Mouse (Mus musculus) heart, adult 2 months (tissue): Measurements from ENCODE around the gene Apoh. TPM values are rescaled to one million over a fixed set of nuclear protein-coding genes. Genes with fewer than 3 reads are reported as not detected.

ENCODE experiments used
- DNase-seq, 2 experiments: peaks; one replicate each; pipeline ENCODE4 v3.0.0; 2021
- H3K27ac ChIP-seq: fragments of 200-600 bp; 2 replicates; pipeline ENCODE4 v1.8.1; 2022
- H3K27me3 ChIP-seq: fragments of 200-500 bp; 2 replicates; pipeline ENCODE4 v1.6.1; 2012; ENCODE audit warnings: mild to moderate bottlenecking, low read length, inconsistent platforms, mixed read lengths; ENCODE audit not compliant: control insufficient read depth, insufficient read depth
- H3K36me3 ChIP-seq: fragments of 200-500 bp; 2 replicates; pipeline ENCODE4 v1.6.1; 2012; ENCODE audit warnings: low read length, inconsistent platforms; ENCODE audit not compliant: control insufficient read depth, insufficient read depth
- H3K4me1 ChIP-seq: fragments of 200-500 bp; 2 replicates; pipeline ENCODE4 v1.6.1; 2011; ENCODE audit warnings: low read length; ENCODE audit not compliant: control insufficient read depth, insufficient read depth
- H3K4me3 ChIP-seq: fragments of 200-600 bp; 2 replicates; pipeline ENCODE4 v1.8.1; 2022
- H3K79me2 ChIP-seq: fragments of 200-500 bp; replicated peaks from 2 replicates; pipeline ENCODE4 v1.6.1; 2012; ENCODE audit warnings: mild to moderate bottlenecking, inconsistent platforms, low read length, moderate library complexity, mixed read lengths; ENCODE audit not compliant: control insufficient read depth, insufficient read depth
- H3K9ac ChIP-seq: fragments of 200-500 bp; 2 replicates; pipeline ENCODE4 v1.6.1; 2012; ENCODE audit warnings: low read depth, mild to moderate bottlenecking, control low read depth, inconsistent platforms, low read length, mixed read lengths
- CTCF ChIP-seq: fragments of 200-600 bp; IDR thresholded peaks from 2 replicates; pipeline ENCODE4 v1.8.1; 2022; ENCODE audit warnings: antibody characterized with exemption, mild to moderate bottlenecking, moderate library complexity
- EP300 ChIP-seq: fragments of 200-500 bp; IDR thresholded peaks from 2 replicates; pipeline ENCODE4 v1.6.1; 2011; ENCODE audit warnings: low read depth, low read length, control low read depth; ENCODE audit not compliant: insufficient read depth
- POLR2A ChIP-seq: fragments of 200-500 bp; IDR thresholded peaks from 2 replicates; pipeline ENCODE4 v1.6.1; 2011; ENCODE audit warnings: mild to moderate bottlenecking, low read depth, low read length, control low read depth; ENCODE audit not compliant: insufficient read depth
- WGBS: fragments of 180-500 bp; shearing (Covaris S2); methylation state at CpG from one replicate; pipeline ENCODE4 v1.1.7; 2018; 5-methylcytosine and 5-hydroxymethylcytosine counted together
- intact Hi-C: fragments of 180-260 bp; cut with DNase I; formaldehyde crosslinking; loops from one replicate; pipeline ENCODE4 v1.15.1; 2025
- polyA plus RNA-seq: library from polyadenylated mRNA; depleted of rRNA; stranded (reverse); fragments of >200 nt; gene quantifications from 2 replicates; pipeline ENCODE4 v1.2.3, GENCODE M21; 2012
- total RNA-seq, 2 experiments: library from RNA; stranded (reverse); gene quantifications; 2 replicates each; pipeline ENCODE4 v1.2.3; 2021

Apoh gene
- total and polyA plus RNA-seq, 3 experiments, result 0.35 TPM; not detected in 2

DNA sequence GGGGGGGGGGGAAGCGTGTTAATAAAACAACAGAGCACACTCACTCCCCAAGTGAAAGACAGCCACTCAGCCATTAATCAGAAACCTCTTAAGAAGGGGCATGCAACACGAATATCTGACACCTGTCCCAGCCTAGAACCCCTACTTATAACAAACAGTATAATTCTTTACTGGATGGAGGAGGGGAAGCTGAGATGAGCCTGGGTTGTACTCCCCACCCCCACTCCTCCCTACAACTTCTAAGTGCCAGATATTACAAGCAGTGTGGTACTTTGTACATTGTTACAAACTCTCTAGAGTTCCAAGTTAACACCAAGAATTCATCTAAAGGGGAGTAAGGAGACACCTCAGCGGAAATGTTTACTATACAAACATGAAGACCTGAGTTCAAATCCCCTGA, 8.5 kb upstream of the Apoh start:
- TF ChIP-seq POLR2A, result no peak
- no peak for TF ChIP-seq EP300
- no peak for TF ChIP-seq CTCF
- Histone ChIP-seq H3K4me3 (no peak overlapping the region), H3K79me2 (no peaks in the 10 kb centered on the region), H3K36me3 (peaks cover 5% of the 10 kb centered on the region; the same call in 1 of the 2 replicates), H3K27ac (no peak overlapping the region), H3K9ac (no peak overlapping the region), H3K27me3 (no peaks in the 10 kb centered on the region), H3K4me1 (peaks cover 3% of the 10 kb centered on the region)
- WGBS, result 63% methylated on average over 3 of the region's 3 CpGs
- no peak for DNase-seq
- intact Hi-C loops, result no loop called here

DNA sequence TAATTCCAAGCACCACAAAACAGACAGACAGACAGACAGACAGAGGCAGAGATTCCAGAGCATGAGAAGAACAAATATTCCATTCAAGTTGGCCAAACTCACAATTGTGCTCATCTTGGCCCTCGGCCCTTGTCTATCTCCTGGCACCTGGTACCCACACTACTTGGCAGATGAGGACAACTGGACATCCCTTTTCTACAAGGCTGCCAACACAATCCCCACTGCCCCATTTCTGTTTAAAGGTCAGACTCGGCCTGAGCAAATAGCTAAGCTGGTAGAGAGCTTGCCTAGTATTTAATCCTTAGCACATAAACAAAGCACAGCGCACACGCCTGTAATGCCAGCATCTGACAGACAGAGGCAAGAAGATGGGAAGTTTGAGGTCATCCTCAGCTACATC, 7.6 kb upstream of the Apoh start:
- Histone ChIP-seq H3K9ac (no peak overlapping the region), H3K27me3 (no peaks in the 10 kb centered on the region), H3K27ac (no peak overlapping the region), H3K79me2 (no peaks in the 10 kb centered on the region), H3K36me3 (peaks cover 5% of the 10 kb centered on the region; the same call in 1 of the 2 replicates), H3K4me3 (no peak overlapping the region), H3K4me1 (peaks cover 1% of the 10 kb centered on the region)
- whole genome bisulfite sequencing, result 74% methylated on average over 4 of the region's 4 CpGs
- intact Hi-C loops, result no loop called here
- DNase-seq, result no peak
- TF ChIP-seq POLR2A (no peak), EP300 (no peak), CTCF (no peak)

DNA sequence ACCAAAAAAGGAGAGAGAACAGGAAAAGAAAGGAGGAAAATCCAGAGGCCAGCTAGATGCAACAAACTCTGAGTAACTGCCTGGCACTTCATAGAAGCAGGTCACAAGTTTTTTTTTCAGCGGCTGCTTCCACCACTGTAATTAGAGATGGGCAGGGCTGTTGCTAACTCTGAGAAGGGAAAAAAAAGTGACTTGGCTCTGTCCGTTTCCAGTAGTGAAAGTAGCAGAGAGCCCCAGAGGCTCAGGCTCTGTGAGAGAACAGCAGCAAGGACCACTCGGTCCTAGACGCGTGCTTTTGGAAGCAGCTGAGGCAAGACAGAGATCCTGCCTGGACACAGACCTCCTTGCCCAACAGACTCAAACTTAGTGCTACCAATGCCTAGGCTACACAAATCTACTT, 6.7 kb upstream of the Apoh start:
- DNase-seq, result no peak
- WGBS, result 27% methylated on average over 5 of the region's 5 CpGs
- intact Hi-C loops, result no loop called here

DNA sequence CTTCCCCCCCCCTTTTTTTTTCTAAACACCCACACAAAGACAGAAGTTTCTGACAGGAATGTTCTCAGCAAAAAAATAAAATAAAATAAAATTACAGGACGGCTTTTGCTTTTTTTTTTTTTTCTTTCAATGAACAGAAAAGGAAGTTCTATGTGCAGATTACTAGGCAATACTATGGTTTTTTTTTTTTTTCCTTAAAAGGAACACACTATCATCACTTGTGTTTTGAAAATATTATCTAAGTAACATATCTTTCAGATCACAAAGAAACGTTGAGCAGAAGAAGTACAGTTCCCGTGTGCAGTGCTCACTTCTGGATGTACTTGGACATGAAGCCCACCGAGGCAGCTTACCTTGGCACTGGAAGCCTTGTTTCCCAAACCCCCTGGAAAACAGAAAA, 2.9 kb upstream of the Apoh start:
- intact Hi-C loops, result loop anchor here (5.0 to 10.0 kb wide), 2 partner anchors 83 to 215 kb away; no protein-coding TSS in a partner anchor
- H3K9ac ChIP-seq, result no peak overlapping the region
- WGBS, result 72% methylated on average over 4 of the region's 4 CpGs
- H3K27ac ChIP-seq, result no peak overlapping the region
- peaks cover 5% of the 10 kb centered on the region; the same call in 1 of the 2 replicates for H3K36me3 ChIP-seq
- H3K4me3 ChIP-seq, result no peak overlapping the region
- no peak for DNase-seq
- no peak for TF ChIP-seq EP300
- no peak for TF ChIP-seq CTCF
- TF ChIP-seq POLR2A, result no peak
- H3K27me3 ChIP-seq, result no peaks in the 10 kb centered on the region
- H3K4me1 ChIP-seq, result peaks cover 3% of the 10 kb centered on the region
- H3K79me2 ChIP-seq, result no peaks in the 10 kb centered on the region

More for the DNA sequence above, 6.7 kb upstream of the Apoh start:
- Histone ChIP-seq H3K9ac (no peak overlapping the region; the same call in 1 of the 2 replicates), H3K27ac (no peak overlapping the region), H3K4me1 (peaks cover 1% of the 10 kb centered on the region), H3K27me3 (no peaks in the 10 kb centered on the region), H3K79me2 (no peaks in the 10 kb centered on the region), H3K36me3 (peaks cover 5% of the 10 kb centered on the region; the same call in 1 of the 2 replicates), H3K4me3 (no peak overlapping the region)
- no peak for TF ChIP-seq EP300
- TF ChIP-seq POLR2A, result no peak
- TF ChIP-seq CTCF, result no peak

DNA sequence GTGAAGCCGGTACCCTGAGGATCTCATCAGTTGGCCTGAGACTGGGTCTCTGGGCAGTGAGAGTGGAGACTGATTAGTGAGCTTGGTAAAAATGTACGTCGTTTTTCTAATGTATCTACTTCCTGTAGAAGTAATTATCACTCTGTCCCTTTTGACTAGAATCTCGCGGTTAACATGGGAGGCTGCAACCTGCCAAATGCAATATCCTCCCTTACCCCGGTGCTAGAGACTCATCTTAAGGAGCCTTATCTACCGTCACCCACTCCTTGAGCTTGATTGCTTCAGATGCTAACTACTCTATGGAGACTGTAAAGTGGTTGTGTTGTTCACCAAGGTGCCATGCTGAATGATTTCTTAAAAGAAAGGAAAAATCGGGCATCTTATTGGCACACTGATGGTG, 1.4 kb upstream of the Apoh start:
- H3K36me3 ChIP-seq, result peaks cover 2% of the 10 kb centered on the region; the same call in 1 of the 2 replicates
- DNase-seq, result no peak
- H3K27ac ChIP-seq, result no peak overlapping the region; the same call in 1 of the 2 replicates
- WGBS, result 39% methylated on average over 8 of the region's 8 CpGs
- H3K4me3 ChIP-seq, result no peak overlapping the region
- intact Hi-C loops, result loop anchor here (5.0 to 10.0 kb wide), 2 partner anchors 84 to 217 kb away; no protein-coding TSS in a partner anchor
- H3K4me1 ChIP-seq, result peaks cover 2% of the 10 kb centered on the region
- H3K9ac ChIP-seq, result no peak overlapping the region
- H3K79me2 ChIP-seq, result no peaks in the 10 kb centered on the region
- H3K27me3 ChIP-seq, result no peaks in the 10 kb centered on the region
- TF ChIP-seq POLR2A (no peak), CTCF (no peak), EP300 (no peak)

DNA sequence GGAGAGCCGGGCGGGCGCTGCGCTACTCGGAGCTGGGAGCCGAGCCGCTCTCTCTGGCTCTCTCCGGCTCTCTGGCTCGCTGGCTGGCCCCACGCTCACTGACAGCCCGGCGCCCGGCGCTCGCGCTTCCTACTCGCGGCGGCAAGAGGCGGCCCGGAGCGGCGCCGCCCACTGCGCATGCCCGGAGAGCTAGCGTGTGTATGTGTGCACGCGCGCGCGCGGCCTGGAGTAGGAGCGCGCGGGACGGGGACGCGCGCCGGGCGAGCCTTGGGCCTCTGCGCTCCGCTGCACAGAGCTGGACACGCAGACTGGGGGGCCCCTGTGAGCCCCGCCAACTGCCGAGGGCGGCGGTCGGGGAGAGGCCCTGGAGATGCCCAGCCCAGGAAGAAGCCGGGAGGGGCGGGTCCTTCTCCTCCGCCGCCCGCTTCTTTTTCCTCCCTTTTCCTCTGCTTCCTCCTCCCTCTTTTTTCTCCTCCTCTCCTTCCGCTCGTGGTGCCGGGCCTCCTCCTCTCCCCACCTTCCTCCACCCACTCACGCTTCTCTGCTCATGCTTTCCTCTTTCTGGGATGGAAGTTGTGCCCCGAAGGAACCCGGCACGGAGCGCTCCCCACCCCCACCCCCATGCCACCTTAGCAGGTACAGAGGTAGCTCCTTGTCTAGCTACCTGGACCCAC, 772 bp downstream of the Apoh start, which contains the start of gene Prkca:
TSS of gene Prkca (minus strand) at position 140 of the 674 bp plus-strand sequence.
- TF ChIP-seq CTCF (no peak), POLR2A (peak; percentile 52; the same call in 1 of the 2 replicates)
- Histone ChIP-seq H3K36me3 (no peaks in the 10 kb centered on the region), H3K9ac (peak within 1 kb of the TSS; percentile 83), H3K4me3 (peak within 1 kb of the TSS; percentile 77), H3K27ac (peak within 1 kb of the TSS; percentile 91), H3K4me1 (peaks cover 2% of the 10 kb centered on the region), H3K27me3 (no peaks in the 10 kb centered on the region), H3K79me2 (no peaks in the 10 kb centered on the region)
- under 1% methylated on average over 61 of the region's 63 CpGs for WGBS
- intact Hi-C loops, result loop anchor here (5.0 to 10.0 kb wide), 2 partner anchors 87 to 219 kb away; no protein-coding TSS in a partner anchor
- peak; percentile 94 to 96 for DNase-seq
